Mouse (Mus musculus) kidney, adult 2 months (tissue): ENCODE results near the gene Arl10.

Experiments used
- CTCF ChIP-seq: fragments of 200-500 bp; conservative IDR thresholded peaks from 2 replicates; pipeline ENCODE4 v1.5.1; 2011; ENCODE audit warnings: low read depth, mild to moderate bottlenecking, control low read depth, low read length, moderate library complexity, mixed read lengths; ENCODE audit not compliant: insufficient read depth, insufficient read length
- POLR2A ChIP-seq: fragments of 200-500 bp; IDR thresholded peaks from one replicate; pipeline ENCODE4 v1.6.1; 2011; ENCODE audit warnings: low read depth, low read length, control low read depth

GRCm38 (mm10) chr13:54560608-54561007 lies 14.2 kb upstream of the Arl10 start:
- TF ChIP-seq POLR2A = no peak
- TF ChIP-seq CTCF = no peak
